Comparison of ENCODE assay signal across 29 mouse cellular contexts in genomic region chr16:50167231-50167982, GRCm38 (mm10).
DNase-seq lines count a peak whose midpoint lies in the region; ATAC-seq lines count a peak whose summit lies in the region.
"Had no signal": no experiment of that assay in that cellular context is flagged by ENCODE, and none has a peak within 500 bp of the region (broad histone marks: within the 10 kb centered on the region; RNA-seq: fewer than 3 reads in every experiment).

No protein-coding gene starts in this region.

- H3K9ac ChIP-seq in embryonic facial prominence, embryonic 14.5 days (ENCODE audit: low read depth, low read length) = no peak overlapping the region
- no peak overlapping the region for H3K9ac ChIP-seq in intestine, embryonic 14.5 days (ENCODE audit: low read length)
- no peak overlapping the region for H3K9ac ChIP-seq in intestine, embryonic 15.5 days
- H3K9ac ChIP-seq: forebrain, embryonic 15.5 days; hindbrain, embryonic 14.5 days; limb, embryonic 13.5 days; midbrain, embryonic 12.5 days had no signal

- H3K27me3 ChIP-seq in embryonic facial prominence, embryonic 14.5 days (replicated peaks; ENCODE audit: control insufficient read depth, insufficient read depth, low read length) = no peaks in the 10 kb centered on the region
- H3K27me3 ChIP-seq in embryonic facial prominence, embryonic 10.5 days (replicated peaks; ENCODE audit: low read depth, poor library complexity, severe bottlenecking) = no peaks in the 10 kb centered on the region
- no peaks in the 10 kb centered on the region for H3K27me3 ChIP-seq in intestine, embryonic 14.5 days (replicated peaks; ENCODE audit: control insufficient read depth, insufficient read depth, low read length)
- H3K27me3 ChIP-seq in intestine, embryonic 15.5 days (replicated peaks) = no peaks in the 10 kb centered on the region
- H3K27me3 ChIP-seq: forebrain, embryonic 15.5 days; limb, embryonic 13.5 days; midbrain, embryonic 12.5 days had no signal

- peak; percentile 27 for DNase-seq in embryonic facial prominence, embryonic 14.5 days (ENCODE audit: low spot score)
- no peak for DNase-seq in embryonic facial prominence, embryonic 10.5 days (ENCODE audit: low spot score)
- DNase-seq in intestine, embryonic 14.5 days (ENCODE audit: low spot score) = peak; percentile 31
- peak; percentile 68 for DNase-seq in ZHBTc4 (ENCODE audit: low read depth, low spot score)
- DNase-seq in skeletal muscle tissue, adult 2 months (ENCODE audit: low read depth, low spot score) = peak; percentile 15
- DNase-seq in kidney, postnatal 4 days = no peak
- no peak for DNase-seq in gastrocnemius, postnatal 25 days
- DNase-seq: adrenal gland, adult 2 months; adrenal gland, postnatal 36 days; cerebellum, adult 18-20 months; cerebellum, postnatal 14 days; heart, postnatal 4 days; kidney, adult 2 months; layer of hippocampus, adult 9-11 months; lung, postnatal 4 days; right cerebral cortex, adult 18-20 months; thymus, adult 18-20 months; thymus, postnatal 25 days had no signal

- no peaks in the 10 kb centered on the region for H3K9me3 ChIP-seq in embryonic facial prominence, embryonic 14.5 days (ENCODE audit: control insufficient read depth, low read length)
- no peaks in the 10 kb centered on the region for H3K9me3 ChIP-seq in embryonic facial prominence, embryonic 10.5 days
- no peaks in the 10 kb centered on the region for H3K9me3 ChIP-seq in intestine, embryonic 14.5 days (ENCODE audit: control insufficient read depth, low read length)
- no peaks in the 10 kb centered on the region for H3K9me3 ChIP-seq in intestine, embryonic 15.5 days
- H3K9me3 ChIP-seq: forebrain, embryonic 10.5 days; forebrain, embryonic 15.5 days; limb, embryonic 13.5 days; midbrain, embryonic 12.5 days had no signal

- no peak overlapping the region for H3K4me3 ChIP-seq in embryonic facial prominence, embryonic 14.5 days (ENCODE audit: low read depth, low read length)
- no peak overlapping the region for H3K4me3 ChIP-seq in embryonic facial prominence, embryonic 10.5 days
- no peak overlapping the region for H3K4me3 ChIP-seq in intestine, embryonic 14.5 days (ENCODE audit: low read depth, low read length)
- no peak overlapping the region for H3K4me3 ChIP-seq in intestine, embryonic 15.5 days (replicated peaks)
- H3K4me3 ChIP-seq: forebrain, embryonic 10.5 days; forebrain, embryonic 15.5 days; limb, embryonic 13.5 days; megakaryocyte, embryonic 14.5 days; midbrain, embryonic 12.5 days had no signal

- no peaks in the 10 kb centered on the region for H3K36me3 ChIP-seq in embryonic facial prominence, embryonic 14.5 days (ENCODE audit: control insufficient read depth, insufficient read depth, low read length)
- no peaks in the 10 kb centered on the region for H3K36me3 ChIP-seq in embryonic facial prominence, embryonic 10.5 days (replicated peaks)
- no peaks in the 10 kb centered on the region for H3K36me3 ChIP-seq in intestine, embryonic 14.5 days (ENCODE audit: control insufficient read depth, insufficient read depth, low read length)
- H3K36me3 ChIP-seq in intestine, embryonic 15.5 days = no peaks in the 10 kb centered on the region
- H3K36me3 ChIP-seq: forebrain, embryonic 10.5 days; forebrain, embryonic 15.5 days; limb, embryonic 13.5 days; midbrain, embryonic 12.5 days had no signal

- ATAC-seq in embryonic facial prominence, embryonic 14.5 days (ENCODE audit: low read depth) = peak; percentile 30; the same call in 1 of the 2 replicates
- no peak for ATAC-seq in intestine, embryonic 14.5 days (replicated peaks; ENCODE audit: low FRiP score, low TSS enrichment, low read depth)
- ATAC-seq in intestine, embryonic 15.5 days = no peak
- ATAC-seq: forebrain, embryonic 15.5 days; inflammation-experienced regulatory T-cells, adult 6 months had no signal

- no peak overlapping the region for H3K4me2 ChIP-seq in embryonic facial prominence, embryonic 14.5 days (ENCODE audit: low read depth, low read length)
- no peak overlapping the region for H3K4me2 ChIP-seq in intestine, embryonic 14.5 days (ENCODE audit: low read length)
- H3K4me2 ChIP-seq in intestine, embryonic 15.5 days (replicated peaks) = no peak overlapping the region
- H3K4me2 ChIP-seq: forebrain, embryonic 15.5 days; heart, embryonic 11.5 days; hindbrain, embryonic 14.5 days; limb, embryonic 13.5 days; liver, embryonic 11.5 days; midbrain, embryonic 12.5 days had no signal

- H3K4me1 ChIP-seq in embryonic facial prominence, embryonic 14.5 days (ENCODE audit: control insufficient read depth, insufficient read depth, low read length) = no peaks in the 10 kb centered on the region
- H3K4me1 ChIP-seq in embryonic facial prominence, embryonic 10.5 days = peaks cover 18% of the 10 kb centered on the region
- no peaks in the 10 kb centered on the region for H3K4me1 ChIP-seq in intestine, embryonic 14.5 days (replicated peaks; ENCODE audit: control insufficient read depth, insufficient read depth, low read length)
- no peaks in the 10 kb centered on the region for H3K4me1 ChIP-seq in intestine, embryonic 15.5 days (replicated peaks)
- H3K4me1 ChIP-seq: forebrain, embryonic 15.5 days; megakaryocyte, embryonic 14.5 days; midbrain, embryonic 12.5 days had no signal

- no peak overlapping the region for H3K27ac ChIP-seq in embryonic facial prominence, embryonic 14.5 days (replicated peaks; ENCODE audit: low read depth, low read length)
- no peak overlapping the region; the same call in 1 of the 2 replicates for H3K27ac ChIP-seq in embryonic facial prominence, embryonic 10.5 days (replicated peaks)
- H3K27ac ChIP-seq in intestine, embryonic 14.5 days (ENCODE audit: low read depth) = no peak overlapping the region
- H3K27ac ChIP-seq in intestine, embryonic 15.5 days = no peak overlapping the region
- H3K27ac ChIP-seq: forebrain, embryonic 10.5 days; forebrain, embryonic 15.5 days; hindbrain, embryonic 14.5 days; limb, embryonic 13.5 days; midbrain, embryonic 12.5 days; stomach, postnatal 0 days had no signal

- 60% methylated on average over 16 of the region's 16 CpGs for WGBS in embryonic facial prominence, embryonic 14.5 days
- WGBS in embryonic facial prominence, embryonic 10.5 days = 79% methylated on average over 16 of the region's 16 CpGs
- WGBS in intestine, embryonic 14.5 days = 81% methylated on average over 16 of the region's 16 CpGs
- 82% methylated on average over 16 of the region's 16 CpGs for WGBS in intestine, embryonic 15.5 days

Comparison
In these comparisons a context has a peak if more than half of its experiments do, and no peak if none do; other contexts are left out.
1. DNase-seq: peak in embryonic facial prominence, embryonic 14.5 days (single experiment), intestine, embryonic 14.5 days (single experiment), ZHBTc4 (single experiment) and skeletal muscle tissue, adult 2 months (single experiment); none in embryonic facial prominence, embryonic 10.5 days (single experiment), kidney, postnatal 4 days (0 of 2) and gastrocnemius, postnatal 25 days (single experiment).